Mouse (Mus musculus): ENCODE measurements at regions not wholly inside any gene's neighbourhood (a gene's known extent, or its start where the extent isn't known, plus 50 kb on each side); places are given as distances from the start of the nearest gene placed in this dataset.

DNA sequence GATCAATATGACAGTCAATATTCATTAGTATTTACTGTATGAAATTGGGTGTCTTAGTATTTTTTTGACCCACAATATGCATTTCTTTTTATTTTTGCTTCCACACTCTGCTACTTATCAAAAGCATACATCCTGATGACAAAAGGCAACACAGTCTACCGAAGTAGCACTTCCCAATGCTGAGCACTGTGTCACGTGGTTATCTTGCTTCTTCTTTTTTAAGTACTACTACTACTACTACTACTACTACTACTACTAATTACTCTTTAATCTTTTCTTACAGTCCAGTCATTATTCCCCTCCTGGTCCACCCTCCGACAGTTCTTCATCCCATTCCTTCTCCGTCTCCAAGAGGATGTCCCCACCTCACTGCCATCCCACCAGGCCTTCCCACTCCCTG lies 92.6 kb upstream of the Tgm3 start:
- no peak for TF ChIP-seq GATA1 (IDR thresholded peaks at IDR 0.05; ENCODE audit: low read length)

DNA sequence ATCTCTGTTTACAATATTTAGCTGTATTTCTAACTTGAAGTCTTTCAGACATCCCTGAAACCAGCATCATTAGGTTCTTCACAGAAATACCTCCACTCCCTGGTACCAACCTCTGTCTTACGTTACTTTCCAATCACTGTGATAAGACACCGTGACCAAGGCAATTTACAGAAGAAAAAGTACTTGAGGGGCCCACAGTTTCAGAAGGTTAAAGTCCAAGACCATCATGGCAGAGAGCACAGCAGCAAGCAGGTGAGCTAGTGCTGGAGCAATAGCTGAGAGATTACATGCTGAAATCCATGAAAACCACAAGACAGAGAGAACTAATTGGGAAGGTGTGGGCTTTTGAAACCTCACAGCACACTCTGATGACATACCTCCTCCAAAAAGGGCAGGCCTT lies 84.9 kb upstream of the Tgm3 start:
- no peak for TF ChIP-seq GATA1 (IDR thresholded peaks at IDR 0.05; ENCODE audit: low read length)

DNA sequence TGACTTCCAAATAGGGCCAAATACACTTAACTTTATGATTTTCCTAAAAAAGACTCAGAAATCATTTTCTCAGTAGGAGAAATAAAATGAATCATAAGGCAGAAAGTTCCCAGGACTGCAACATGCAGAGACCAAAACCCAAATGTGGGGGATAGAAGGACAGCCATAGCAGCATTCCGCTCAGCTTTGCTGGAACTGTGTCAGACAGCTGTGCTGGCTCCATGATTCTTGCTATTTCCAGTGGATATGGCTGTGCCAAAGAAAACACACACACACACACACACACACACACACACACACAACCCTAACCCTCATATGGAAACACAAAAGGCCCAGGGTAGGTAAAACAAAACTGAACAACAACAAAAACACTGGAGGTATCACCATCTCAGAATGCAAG lies 78.6 kb upstream of the Tgm3 start:
- no peak for TF ChIP-seq GATA1 (IDR thresholded peaks at IDR 0.05; ENCODE audit: low read length)

DNA sequence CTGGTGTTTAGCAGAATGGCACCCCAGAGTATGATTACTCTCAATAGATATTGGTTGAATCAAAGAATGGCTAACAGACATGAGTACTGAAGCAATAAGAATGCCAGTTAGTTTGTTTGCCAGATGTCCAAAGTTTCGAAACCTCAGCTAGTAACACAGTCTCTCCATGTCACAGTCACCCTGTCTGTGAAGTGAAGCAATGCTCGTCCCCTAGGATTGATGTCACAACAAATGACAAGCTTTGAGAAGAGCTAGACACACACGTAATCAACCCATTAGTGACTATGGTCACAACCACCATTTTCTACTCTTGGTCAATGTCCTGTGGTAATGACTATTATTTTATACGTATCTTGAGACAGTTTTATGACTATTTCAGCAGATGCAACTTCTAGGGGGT lies 69.3 kb upstream of the Tgm3 start:
- TF ChIP-seq GATA1 (IDR thresholded peaks at IDR 0.05; ENCODE audit: low read length) = no peak

DNA sequence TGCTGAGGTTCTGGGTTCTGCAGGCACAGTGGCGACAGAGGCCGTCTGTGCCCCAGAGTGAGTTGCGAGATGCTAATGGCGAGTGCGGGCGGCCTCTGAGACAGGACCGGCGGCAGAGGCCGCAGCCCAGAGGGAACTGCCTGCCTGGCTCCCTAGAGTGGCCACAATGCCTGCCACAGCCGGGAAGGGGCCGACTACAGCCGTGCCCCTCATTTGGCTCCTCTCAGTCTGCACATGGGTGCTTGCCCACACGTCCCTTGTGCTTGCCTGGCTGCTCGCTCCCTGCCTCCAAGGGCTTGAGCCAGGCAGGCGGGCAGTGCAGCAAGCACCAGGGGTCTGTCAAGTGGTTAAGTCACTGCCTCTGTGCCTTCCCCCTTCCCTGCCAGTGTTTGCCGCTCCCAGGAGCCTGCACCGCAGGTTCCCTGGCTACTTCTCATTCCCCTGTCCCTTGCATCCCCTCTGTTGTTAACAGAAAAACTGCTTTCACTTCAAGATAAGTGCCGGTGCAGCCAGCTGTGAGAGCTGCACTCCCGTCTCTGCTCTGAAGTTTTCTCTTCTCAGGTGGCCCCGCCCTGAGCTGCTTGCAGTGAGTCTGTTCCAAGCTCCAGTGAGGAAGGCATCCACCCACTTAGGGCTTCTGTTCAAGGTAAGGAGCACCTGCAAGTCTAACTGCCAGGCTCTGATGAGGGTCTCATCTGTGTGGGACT lies 64.1 kb upstream of the Tgm3 start:
- TF ChIP-seq GATA1 (IDR thresholded peaks at IDR 0.05; ENCODE audit: low read length) = no peak

DNA sequence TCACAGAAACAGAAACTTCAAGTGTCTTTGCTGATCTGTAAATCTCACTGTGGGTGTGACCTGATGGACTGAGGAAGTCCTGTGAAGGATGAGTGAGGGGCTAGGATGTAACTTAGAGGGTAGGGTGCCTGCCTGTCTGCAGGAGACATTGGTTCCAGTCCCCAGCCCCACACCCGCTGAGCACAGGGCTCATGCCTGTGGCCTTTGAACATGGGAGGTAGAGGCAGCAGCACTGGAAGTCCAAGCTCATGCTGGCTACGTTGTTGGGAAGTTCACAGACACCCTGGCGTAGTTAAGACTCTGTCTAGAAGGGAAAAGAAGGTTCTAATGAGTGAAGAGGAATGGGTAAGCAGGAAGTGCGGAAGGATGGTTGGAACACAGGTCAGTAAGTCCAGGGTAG lies 59.7 kb upstream of the Tgm3 start:
- no peak for TF ChIP-seq GATA1 (IDR thresholded peaks at IDR 0.05; ENCODE audit: low read length)

- TF ChIP-seq GATA1 (IDR thresholded peaks at IDR 0.05; ENCODE audit: low read length) = no peak
These were observed 56.9 kb upstream of the Tgm3 start for GRCm38 (mm10) chr2:129955260-129955691.

DNA sequence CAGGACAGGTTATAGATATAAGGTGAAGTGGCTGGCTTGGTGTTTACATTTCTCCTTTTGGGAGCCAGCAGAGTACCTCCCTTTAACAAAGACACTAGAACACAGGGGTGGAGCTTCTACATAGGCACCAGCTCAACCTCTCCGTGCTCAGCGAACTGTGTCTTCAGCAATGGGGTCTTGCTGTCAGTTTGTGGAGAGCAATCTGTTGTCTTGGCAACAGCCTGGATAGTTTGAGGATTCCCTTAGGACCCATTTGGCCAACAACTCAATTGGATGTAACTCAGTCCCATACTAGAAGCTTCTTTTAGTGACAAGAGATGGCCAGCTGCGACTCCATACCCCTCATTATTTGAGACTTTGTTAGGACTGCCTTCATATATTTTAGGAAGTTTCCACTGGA lies 54.0 kb upstream of the Tgm3 start:
- TF ChIP-seq GATA1 (IDR thresholded peaks at IDR 0.05; ENCODE audit: low read length) = no peak

GRCm38 (mm10) chr2:129960364-129960763 lies 51.8 kb upstream of the Tgm3 start:
- no peak for TF ChIP-seq GATA1 (IDR thresholded peaks at IDR 0.05; ENCODE audit: low read length)

DNA sequence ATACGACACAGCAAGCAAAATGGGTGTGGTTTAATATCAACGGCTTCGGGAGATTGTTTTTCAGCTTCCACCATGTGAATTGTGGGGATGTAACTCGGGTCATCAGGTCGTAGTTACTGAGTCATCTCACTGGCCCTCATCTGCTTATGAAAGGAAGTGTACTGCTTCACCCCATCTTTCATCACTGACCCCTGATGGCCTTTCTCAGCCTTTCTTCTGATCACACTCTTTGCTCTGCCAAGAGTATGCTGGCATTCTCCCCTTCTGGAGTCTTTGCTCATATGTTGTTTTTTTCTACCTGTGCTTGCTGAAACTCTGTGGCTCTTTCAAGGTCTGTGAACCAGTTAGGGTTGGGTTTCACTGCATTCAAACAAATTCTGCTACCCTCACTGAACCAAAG lies 50.6 kb upstream of the Tgm3 start:
- no peak for TF ChIP-seq GATA1 (IDR thresholded peaks at IDR 0.05; ENCODE audit: low read length)

Data from G1E-ER4 (cell line).